Mouse (Mus musculus): Measurements from ENCODE around the gene Ppp1cc.
"Not testable (repeated sequence)": the region's sequence is repeated elsewhere in the genome, so short reads cannot be mapped to it uniquely, and the experiment has no call there.

Ppp1cc gene

DNA sequence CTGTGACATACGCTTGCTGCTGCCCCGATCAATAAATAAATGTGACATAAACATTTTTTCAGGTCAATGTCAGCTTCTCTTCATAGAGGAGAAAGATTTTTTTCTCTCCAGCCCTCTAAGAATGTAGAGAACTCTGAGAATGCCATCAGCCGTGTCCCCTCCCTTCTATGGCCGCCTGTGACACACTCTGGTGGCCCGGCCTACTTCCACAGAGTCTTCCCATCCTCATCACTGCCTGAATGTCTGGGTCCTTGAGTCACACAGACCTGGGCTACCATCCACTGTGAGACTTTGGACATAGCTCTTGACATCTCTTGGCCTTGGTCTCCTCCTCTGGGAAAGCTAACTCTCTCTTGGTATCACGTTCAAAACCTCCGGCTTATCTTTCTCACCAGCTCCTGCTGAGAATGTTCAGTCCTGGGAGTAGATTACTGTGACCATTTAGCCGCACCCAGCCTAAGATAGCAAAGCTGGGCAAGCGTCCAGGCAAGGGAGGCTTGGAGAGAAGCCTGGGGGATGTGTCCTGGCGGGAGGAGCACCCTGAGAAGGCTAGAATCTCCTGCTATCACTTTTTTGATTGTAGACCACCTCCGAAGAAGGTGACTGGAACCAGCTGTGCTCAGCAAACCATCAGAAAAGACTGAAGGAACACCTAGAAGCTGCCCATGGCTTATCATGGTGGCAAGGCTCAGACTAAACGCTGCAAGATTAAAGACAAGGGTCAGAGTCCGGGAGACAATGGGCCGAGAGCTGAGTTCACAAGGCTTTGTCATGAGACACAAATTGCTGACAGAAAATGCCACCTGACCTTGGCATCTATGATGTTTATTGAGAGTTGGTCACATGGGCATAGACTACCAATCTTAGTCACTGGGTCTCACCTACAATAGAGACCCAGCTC, 21.3 kb upstream of the Ppp1cc start:
- DNase-seq (ENCODE audit: low read depth): no peak

DNA sequence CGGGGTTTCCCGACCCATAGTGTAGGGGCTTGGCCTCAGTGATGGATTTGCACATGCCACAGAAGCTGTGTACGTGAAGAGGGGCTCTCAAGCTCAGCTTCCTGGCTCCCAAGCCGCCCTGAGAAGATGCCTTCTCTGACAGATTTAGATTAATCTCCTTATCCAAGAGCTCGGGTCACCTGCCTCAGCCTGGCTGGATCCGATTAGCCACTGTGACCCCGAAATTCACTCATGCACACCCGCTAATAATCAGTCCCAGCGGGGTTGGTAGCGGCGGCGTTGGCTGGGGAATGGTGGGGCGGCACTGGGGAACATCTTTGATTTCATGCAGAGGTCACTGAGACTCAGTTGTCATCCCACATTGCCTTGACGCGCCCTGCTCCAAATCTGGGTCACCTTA, 19.2 kb upstream of the Ppp1cc start:
- no peak for DNase-seq (ENCODE audit: low read depth)

DNA sequence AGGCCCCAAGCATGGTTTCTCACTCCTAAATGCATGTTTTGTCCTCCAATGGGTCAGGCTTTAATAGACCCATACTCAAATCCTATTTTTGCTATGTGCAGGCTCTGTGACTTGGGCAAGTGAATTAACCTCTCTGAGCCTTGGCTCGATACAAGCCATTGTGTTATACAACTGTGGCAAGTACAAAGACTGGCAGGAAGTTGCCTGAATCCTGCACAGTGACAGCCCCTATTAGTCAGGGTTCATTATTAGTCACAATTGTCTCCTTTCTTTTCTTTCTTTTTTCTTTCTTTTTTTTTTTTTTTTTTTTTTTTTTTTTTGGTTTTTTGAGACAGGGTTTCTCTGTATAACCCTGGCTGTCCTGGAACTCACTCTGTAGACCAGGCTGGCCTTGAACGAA, 18.3 kb upstream of the Ppp1cc start:
- DNase-seq (ENCODE audit: low read depth): not testable (repeated sequence)

DNA sequence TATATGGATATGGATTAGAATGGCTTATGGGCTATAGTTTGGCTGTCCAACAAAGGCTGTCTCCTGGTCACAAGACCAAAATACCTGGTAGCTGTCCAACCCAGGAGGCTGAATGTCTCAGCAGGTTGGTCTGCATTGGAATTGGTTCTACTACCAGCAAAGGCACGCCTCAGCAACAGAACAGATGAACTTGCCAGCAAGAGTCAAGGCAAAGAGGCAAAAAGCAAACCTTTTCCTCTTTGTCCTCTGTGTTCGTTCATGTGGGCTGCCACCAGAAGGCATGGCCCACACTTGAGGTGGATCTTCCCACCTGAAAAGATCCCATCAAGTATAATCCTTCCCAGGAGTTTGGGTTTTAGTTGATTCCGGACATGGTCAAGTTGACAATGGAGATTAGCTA, 17.4 kb upstream of the Ppp1cc start, which contains the start of gene Ccdc63:
Ccdc63 (minus strand) TSS at position 101 of the 400 bp plus-strand sequence.
- no peak for DNase-seq (ENCODE audit: low read depth)

DNA sequence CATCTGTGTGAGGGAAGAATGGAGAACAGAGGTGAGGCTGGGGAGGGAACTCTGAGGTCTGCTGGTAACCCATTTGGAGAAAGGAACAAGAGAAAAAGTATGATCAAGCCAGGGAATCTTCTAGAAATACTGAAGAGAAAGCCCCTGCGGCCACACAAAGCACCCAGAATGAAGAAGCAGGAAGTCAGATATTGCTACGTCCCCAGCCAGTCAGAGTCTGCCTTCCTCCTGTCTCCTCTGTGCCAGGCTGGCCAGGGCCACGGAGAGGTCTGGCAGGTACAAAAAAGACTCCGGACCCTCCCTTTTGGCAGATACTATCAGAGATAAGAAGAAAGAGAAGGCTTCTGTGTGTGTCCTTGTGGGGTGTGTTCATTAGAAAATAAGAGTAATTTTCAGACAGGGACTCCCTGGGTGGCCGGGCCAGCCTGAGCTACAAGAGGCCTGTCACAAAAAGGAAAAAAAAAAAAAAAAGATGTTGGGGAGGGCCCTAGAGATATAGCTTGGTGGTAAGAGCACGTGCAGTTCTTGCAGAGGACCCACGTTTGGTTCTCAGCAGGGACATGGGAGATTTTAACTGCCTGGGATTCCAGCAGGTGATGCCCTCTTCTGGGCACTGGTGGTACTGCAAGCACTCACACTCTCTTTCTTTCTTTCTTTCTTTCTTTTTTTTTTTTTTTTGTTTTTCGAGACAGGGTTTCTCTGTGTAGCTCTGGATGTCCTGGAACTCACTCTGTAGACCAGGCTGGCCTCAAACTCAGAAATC, 15.7 kb upstream of the Ppp1cc start:
- no peak for DNase-seq (ENCODE audit: low read depth)

DNA sequence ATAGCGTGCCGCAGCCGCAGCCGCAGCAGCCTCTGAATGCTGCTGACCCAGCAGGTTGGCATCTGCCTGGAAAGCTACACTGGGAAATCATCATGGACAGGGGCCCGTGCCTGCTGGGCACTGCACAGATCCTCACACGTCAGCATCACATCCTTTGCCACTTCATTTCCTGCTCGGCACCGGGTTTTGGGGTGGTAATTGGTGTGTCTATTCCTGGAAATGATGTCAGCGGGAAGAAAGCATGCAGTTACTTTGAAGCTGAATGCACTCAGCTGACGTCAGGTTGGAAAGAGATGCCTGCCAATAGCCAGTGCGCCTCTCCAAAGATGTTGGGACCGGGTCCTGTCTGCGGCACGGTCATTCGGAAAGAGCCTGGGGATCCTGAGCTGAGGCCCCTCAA, 14.5 kb upstream of the Ppp1cc start:
- no peak for DNase-seq (ENCODE audit: low read depth)

DNA sequence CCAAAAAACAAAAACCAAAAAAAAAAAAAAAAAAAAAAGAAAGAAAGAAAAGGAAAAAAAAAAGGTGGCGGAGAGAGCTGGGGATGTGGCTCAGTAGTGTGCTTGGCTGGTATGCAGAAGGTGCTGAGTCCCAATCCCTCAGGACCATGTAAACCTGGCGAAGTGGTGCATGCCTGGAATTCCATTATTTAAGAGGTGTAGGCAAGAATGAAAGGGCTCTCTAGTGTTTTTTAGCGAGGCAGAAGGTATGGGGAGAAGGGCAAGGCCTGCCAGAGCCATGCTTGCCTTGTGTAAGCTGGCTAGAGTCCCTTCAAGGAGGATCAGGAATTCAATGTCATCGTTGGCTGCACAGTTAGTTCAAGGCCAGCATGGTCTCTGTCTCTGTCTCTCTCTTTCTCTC, 13.3 kb upstream of the Ppp1cc start:
- DNase-seq (ENCODE audit: low read depth): no peak

DNA sequence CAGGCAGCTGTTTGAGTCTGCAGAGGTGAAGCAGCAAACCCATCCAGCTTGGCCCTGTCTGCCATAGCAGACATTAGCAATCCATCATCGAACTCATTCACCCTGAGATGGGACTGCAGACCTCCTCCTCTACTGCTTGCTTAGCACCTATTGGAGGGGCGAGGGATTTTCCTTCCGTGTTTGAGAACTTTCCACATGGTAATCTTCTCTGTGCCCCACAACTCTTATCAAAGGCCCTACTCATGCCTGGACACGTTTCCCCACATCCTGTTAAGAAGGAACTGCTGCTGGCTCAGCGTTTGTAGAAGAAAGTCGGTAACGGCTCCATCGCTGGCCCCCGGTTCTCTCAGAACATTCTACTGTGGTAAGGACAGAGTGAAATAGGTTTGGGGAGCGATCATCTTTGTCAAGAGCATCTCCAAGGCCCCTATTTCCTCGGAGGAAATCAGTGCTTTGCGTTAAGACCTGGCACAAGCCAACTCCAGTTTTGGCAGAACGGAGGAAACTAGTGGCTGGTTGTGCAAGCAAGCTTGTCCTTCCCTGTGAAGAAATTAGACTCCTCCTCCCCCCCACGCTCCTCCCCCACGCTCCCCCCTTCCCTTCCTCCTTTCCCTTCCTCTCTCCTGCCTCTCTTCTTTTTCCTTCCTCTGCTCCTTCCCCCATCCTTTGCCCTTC, 12.6 kb upstream of the Ppp1cc start:
- no peak for DNase-seq (ENCODE audit: low read depth)

DNA sequence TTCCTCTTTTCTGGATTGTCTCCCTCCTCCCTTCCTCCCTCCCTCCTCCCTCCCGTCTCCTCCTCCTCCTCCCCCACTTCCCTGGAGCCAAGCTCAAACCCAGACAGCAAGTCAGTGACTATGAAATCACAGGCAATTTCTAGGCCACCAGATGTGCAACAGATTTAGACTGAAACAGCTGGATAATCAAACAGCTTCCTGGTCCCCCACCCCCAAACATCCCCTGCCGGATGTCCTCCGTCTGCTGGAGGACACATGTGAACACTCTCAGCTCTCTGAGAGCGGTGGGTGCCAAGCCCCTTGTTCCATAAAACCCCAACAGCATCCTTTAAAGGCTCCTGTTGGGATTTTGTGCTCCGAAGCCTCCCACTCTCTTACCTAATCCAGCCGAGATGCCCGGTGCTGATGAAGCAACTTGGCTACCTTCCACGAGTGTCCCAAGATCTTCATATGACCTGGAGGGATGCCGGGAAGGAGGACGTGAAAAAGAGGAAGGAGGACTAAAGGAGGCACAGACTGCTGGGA, 12.0 kb upstream of the Ppp1cc start:
- no peak for DNase-seq (ENCODE audit: low read depth)

DNA sequence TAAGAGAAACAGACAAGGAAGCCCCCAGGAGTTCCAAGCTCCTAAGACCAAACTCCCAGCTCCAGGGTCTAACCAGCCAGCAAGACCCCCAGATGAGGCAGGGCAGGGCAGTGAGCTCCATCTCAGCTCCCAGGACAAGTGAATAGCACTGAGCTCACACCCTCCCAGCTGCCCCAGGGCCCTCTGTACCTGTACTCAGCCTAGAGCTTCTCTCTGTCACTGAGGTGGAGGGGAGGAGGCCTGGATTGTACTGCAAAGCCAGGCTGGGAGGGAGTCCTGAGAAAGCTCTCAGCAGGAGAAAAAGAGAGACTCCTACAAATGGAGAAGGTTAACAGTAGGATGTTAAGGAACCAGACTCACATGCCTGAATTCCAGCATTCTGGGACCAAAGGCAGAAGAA, 11.5 kb upstream of the Ppp1cc start:
- no peak for DNase-seq (ENCODE audit: low read depth)

DNA sequence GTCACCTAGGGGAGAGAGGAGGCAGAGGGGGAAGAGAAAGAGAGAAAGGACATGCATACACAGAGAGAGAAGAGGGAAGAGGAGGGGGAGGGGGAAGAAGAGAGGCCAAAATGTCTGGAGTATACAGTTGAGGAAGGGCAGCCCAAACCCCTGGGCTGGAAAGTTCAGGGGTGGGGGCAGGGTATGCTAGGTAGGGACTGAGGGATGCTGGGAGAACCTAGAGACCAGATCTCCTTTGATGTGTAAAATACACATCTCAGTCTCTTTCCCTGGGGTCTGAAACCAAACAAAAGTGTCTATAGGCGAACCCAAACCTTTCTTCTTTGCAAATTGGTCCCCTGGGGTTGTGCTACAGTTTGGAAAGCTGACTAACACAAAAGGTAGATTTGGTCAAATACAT, 10.0 kb upstream of the Ppp1cc start:
- DNase-seq (ENCODE audit: low read depth): no peak

DNA sequence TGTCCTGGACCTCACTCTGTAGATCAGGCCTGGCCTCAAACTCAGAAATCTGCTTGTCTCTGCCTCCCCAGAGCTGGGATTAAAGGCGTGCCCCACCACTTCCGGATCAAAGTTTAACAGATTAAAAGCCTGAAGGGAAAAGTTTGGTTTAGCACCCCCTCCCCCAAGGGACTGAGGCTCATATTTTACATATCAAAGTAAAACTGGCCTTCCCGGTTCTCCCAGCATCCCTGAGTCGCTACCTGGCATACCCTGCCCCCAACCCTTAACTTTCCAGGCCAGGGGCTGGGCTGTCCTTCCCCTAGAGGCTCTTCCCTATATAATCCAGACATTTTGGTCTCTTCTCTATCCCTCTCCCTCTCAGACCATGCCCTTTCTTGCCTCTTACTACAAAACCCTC, 8.8 kb upstream of the Ppp1cc start:
- no peak for DNase-seq (ENCODE audit: low read depth)

DNA sequence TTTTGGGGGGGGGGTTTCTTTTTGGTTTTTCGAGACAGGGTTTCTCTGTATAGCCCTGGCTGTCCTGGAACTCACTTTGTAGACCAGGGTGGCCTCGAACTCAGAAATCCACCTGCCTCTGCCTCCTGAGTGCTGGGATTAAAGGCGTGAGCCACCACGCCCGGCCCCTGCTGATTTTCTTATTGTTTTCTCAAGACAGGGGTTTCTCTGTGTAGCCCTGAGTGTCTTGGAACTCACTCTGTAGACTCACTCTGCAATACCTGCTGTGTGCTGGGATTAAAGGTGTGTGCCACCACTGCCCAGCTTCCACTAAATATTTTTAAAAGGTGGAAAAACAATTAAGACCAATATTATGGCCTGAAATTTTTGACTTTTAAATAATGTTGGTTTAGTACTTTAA, 5.6 kb upstream of the Ppp1cc start:
- not testable (repeated sequence) for DNase-seq (ENCODE audit: low read depth)

DNA sequence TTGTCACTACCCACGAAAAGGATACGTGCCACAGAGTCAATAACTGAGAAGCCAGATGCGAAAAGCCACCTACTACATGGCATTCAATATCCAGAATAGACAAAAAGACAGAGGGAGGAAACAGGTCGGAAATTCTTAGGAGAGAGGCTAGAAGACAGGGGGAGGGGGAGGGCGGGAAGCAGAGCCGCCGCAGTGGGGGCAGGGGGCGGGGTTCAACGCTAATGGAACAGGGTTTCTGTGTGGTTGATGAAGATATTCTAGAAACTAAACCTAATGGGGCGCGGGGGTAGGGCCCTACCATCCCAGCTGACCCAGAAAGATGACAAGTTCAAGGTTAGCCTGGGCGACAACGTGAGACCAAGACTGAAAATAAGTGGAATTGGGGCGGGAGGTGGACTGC, 4.1 kb upstream of the Ppp1cc start:
- no peak for DNase-seq (ENCODE audit: low read depth)

DNA sequence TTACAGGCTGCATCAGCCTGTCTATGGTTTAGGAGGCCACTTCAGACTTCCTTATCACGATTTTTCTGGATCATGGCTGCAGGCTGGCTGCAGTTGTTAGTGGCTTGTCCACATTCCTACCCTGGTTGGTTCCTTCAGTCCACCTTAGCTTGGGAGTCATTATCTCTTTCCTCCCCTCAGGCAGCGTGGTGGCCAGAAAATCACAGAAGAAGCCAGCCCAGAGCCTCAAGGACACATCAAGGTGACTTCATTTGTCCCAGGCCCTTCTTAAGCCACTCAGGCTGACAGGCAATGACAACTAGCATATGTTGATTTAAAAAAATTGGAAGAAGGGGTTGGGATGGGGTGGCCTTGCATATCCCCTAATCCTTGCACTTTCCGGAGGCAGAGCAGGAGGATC, 3.3 kb upstream of the Ppp1cc start:
- no peak for DNase-seq (ENCODE audit: low read depth)

DNA sequence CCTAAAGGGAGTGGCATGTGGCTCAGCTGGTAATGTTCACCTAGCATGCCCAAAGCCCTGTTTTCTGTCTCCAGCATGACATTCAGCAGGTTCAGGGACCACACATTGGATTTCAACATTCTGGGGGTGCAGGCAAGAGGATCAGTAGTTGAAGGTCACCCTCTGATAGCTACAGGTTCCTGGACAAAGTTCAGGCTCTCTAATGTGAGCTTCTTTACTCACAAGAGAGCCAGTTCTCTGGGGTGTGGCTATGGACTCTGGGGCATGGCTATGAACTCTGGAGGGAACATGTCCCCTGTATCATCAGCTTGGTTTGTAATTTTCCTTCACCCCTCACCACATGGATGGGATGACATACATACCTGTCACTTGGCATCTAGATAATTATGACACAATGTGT, 2.5 kb upstream of the Ppp1cc start:
- DNase-seq (ENCODE audit: low read depth): no peak

DNA sequence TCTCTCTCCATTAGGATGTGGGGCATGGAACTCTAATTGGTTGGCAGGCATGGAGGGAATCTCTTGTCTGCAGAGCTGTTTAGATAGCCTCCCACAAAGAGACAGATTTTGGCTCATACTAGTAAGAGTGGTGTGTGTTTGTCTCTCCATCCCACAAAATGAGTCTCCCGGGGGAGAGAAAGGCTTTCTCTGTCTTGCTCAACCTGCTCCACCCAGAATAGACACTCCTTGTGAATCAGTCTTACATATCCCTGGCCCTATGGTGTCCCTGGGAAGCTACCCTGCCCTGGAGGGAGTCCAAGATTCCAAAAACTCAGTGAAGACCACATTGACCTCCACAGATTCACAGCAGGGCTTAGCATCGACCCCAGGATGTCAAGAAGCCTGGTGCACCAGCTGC, 1.6 kb upstream of the Ppp1cc start:
- no peak for DNase-seq (ENCODE audit: low read depth)

DNA sequence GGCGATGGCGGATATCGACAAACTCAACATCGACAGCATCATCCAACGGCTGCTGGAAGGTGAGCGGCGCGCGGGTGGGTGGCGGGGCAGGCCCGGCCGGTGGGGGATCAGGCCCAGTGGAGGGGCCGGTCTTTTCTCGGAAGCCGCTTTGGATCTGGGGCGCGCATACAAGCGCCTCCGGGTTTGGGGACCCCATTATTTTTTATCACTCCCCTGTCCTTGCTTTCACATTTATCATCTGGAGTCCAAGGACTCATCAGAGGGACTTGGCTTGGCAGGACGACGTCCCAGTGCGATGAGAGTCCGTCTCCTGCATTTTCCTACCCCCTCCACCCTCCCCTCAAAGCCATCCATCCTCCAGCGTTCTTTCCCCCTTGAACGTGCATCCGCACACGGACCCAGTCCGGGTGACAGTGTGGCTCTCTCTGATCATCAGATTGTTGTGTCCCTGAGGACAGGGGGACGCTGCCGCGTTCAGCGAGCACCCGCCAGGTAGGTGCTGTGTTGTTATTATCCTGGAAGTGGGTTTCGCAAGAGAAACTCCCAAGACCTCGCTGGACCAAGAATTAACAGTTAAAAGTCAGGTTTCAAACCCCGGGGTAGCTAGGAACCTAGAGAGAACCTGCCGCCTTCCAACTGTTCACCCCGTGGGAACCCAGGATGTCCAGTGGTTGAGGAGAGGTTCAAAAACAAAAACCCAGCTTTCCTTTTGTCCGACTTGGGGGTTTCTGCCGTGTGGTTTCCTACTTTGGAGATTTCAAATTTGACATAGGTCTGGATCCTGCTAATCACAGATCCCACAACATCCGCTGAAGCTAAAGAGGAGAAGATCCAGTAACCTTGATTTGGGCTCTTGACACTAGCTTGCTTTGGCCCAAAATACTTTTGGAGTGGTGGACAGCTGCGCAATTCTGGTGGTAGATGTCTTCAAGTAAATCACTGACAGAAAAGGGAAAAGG, 758 bp downstream of the Ppp1cc start:
- DNase-seq (ENCODE audit: low read depth): no peak

DNA sequence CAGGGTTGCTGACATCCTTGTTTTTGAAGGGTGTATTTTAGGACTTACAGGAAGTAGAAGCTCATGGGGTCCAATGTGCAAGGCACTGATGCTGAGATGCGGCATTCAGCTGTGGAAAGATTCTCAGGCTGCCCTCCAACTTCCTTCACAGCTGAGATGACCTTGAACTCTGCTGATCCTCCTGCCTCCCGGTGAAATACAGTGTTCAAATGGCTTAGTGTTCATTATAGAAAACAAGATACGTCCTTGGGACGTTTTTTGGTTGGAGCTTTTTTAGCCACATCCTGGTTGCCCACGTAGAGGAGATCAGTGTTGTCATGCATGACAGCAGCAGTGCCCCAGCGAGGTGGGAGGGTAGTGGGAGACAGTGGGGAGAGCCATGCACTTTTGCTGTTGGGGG, 5.1 kb downstream of the Ppp1cc start:
- no peak for DNase-seq (ENCODE audit: low read depth)

DNA sequence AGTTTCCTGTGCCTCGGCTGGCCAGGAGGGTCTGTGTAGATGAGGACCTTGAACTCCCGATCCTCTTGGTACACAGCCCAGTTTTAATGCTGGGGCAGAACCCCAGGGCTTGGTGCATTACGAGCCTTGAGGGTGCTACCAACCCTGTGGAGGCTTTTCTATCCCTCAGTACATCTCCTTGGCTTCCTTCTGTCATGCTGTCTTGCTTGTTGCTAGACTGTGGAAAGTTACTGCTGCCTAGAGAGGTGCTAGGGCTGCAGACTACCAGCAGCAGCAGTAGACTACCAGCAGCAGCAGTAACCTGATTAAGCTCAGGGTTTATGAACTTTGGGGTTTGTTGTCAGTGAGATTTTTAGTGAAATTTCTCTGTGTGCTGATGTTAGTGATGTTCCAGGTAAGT, 5.9 kb downstream of the Ppp1cc start:
- no peak for DNase-seq (ENCODE audit: low read depth)

DNA sequence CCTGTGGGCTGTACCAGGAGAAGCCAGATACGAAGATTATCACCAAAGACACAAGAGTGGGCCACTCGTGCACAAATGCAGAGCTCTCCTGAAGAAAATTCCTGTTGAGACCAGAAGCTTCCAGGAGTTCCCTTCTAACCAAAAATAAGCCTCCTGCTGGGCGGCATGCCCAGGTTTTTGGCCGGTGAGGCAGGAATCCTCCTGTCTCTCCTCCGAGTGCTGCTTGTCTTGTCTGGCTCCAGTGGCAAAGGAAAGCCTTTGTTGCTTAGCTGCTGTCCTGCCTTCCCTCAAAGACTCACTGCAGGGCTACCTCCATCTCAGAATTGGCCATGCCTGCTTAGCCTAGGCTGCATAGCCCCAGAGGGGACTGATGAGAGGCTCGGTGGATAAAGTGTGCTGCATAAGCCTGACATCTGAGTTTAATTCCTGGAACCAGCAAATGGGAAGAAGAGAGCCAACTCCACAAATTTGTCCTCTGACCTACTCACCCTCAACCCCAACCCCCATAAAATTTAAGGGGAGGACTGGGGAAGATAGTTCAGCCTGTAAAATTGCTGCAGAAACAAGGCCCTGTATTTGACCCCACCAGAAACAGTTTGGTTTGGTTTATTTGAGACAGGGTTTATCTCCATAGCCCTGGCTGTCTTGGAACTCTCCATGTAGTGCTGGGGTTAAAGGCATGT, 7.3 kb downstream of the Ppp1cc start:
- no peak for DNase-seq (ENCODE audit: low read depth)

All from c-Kit-positive CD71-negative TER-119-negative erythroid progenitor cells, embryonic 14.5 days (primary cell).